Mouse (Mus musculus): ENCODE data around the gene Pgm1.

DNA sequence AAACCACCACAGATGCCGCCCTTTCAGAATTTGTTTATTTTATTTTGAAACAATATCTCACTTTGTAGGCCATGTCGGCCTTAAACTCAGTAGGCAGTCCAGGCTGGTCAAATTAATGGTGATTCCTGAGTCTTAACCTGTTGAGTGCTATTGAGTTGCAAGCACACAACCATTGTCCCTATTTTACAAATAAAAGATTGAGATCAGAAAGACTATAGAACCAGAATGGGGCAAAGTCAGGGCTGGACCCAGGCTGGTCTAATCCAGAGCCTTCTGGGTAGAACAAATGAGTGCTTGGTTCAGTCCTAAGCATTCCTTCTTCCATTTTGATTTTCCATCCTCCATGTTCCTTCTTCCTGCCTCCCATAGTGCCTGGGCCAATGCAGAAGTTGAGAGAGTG, 17.3 kb downstream of the Pgm1 start:
- no peak for TF ChIP-seq CTCF (IDR thresholded peaks at IDR 0.05; ENCODE audit: low read depth, low read length)
- no peak for TF ChIP-seq GATA1 (IDR thresholded peaks at IDR 0.05; ENCODE audit: borderline replicate concordance, low read length)
- TF ChIP-seq POLR2AphosphoS5 (IDR thresholded peaks at IDR 0.05; ENCODE audit: insufficient replicate concordance, low read depth, low read length), result no peak

Measured in G1E (cell line).